Mouse (Mus musculus) bone marrow macrophage, adult 2 months (primary cell): ENCODE measurements around the gene Tsen2.

ENCODE experiments used
- CTCF ChIP-seq: IDR thresholded peaks from 2 replicates; pipeline ENCODE4 v1.5.1; 2012; ENCODE audit warnings: low read depth, mild to moderate bottlenecking, low read length, moderate library complexity
- POLR2A ChIP-seq: IDR thresholded peaks from 2 replicates; pipeline ENCODE4 v1.6.1; 2012; ENCODE audit warnings: mild to moderate bottlenecking, low read depth, low read length, borderline replicate concordance

GRCm38 (mm10) chr6:115542341-115542740 is 2.1 kb upstream of the Tsen2 start:
- TF ChIP-seq CTCF (no peak), POLR2A (no peak)
